Mouse (Mus musculus): ENCODE results near the gene Spata13. TPM values are rescaled to one million over a fixed set of nuclear protein-coding genes. Genes with fewer than 3 reads are reported as not detected.

Spata13 gene
- polyA plus RNA-seq, 1 experiment from 2014 or later = 18.1 TPM

DNA sequence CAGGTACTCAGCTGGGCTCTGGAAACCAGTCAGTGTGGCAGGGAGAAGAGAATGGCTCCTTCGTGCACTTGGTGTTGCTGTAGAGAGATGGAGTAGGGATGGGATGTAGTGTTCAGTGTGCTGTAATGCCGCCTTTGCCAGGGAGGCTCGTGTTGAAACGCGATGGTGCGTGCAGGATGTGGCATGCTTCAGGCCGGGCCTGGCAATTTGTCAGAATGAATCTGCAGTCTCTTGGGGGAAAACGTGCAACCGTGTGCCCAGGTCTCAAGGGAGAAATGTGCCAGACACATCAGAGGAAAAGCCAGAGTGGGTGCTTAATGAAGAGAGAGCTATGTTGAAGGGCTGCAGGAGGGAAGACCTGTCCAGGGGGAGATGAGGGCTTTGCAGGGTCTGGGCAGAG is 171.2 kb downstream of the Spata13 start:
- Histone ChIP-seq H3K4me1 (peaks cover 9% of the 10 kb centered on the region; the same call in 1 of the 2 replicates), H3K9ac (no peak overlapping the region), H3K9me3 (no peaks in the 10 kb centered on the region), H3K4me2 (no peak overlapping the region), H3K4me3 (no peak overlapping the region), H3K27me3 (no peaks in the 10 kb centered on the region), H3K27ac (no peak overlapping the region), H3K36me3 (peaks cover 19% of the 10 kb centered on the region)
- no peak for ATAC-seq (ENCODE audit: borderline replicate concordance, extremely low read depth, low FRiP score, low TSS enrichment)
- WGBS = 83% methylated on average over 9 of the region's 9 CpGs

DNA sequence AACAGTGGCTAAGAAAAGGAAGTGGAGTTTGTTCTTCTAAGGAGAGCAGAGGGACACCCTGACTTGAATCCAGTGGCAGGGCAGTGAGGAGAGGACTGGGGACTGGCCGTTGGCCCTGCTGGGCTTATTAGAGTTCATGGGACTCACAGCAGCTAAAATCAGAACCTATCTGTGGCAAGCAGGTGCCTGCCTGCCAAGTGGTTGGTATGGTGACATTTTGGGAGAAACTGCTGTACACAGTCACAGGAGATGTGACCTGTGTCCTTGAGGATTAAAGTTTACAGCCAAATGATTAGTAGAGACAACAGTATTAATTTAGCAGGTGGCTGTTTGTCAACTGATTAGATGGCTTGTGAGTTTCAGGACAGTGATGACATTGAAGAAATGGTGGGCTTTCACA is 172.1 kb downstream of the Spata13 start:
- H3K4me2 ChIP-seq = no peak overlapping the region
- H3K4me1 ChIP-seq = 0 out of 2 replicates have a peak, but pooled peaks cover 9% of the 10 kb centered on the region
- no peak for ATAC-seq (ENCODE audit: borderline replicate concordance, extremely low read depth, low FRiP score, low TSS enrichment)
- H3K9me3 ChIP-seq = no peaks in the 10 kb centered on the region
- no peaks in the 10 kb centered on the region for H3K27me3 ChIP-seq
- H3K36me3 ChIP-seq = peaks cover 17% of the 10 kb centered on the region; the same call in 1 of the 2 replicates
- H3K9ac ChIP-seq = no peak overlapping the region
- WGBS = 94% methylated on average over 1 of the region's 1 CpGs
- no peak overlapping the region for H3K4me3 ChIP-seq
- H3K27ac ChIP-seq = no peak overlapping the region

DNA sequence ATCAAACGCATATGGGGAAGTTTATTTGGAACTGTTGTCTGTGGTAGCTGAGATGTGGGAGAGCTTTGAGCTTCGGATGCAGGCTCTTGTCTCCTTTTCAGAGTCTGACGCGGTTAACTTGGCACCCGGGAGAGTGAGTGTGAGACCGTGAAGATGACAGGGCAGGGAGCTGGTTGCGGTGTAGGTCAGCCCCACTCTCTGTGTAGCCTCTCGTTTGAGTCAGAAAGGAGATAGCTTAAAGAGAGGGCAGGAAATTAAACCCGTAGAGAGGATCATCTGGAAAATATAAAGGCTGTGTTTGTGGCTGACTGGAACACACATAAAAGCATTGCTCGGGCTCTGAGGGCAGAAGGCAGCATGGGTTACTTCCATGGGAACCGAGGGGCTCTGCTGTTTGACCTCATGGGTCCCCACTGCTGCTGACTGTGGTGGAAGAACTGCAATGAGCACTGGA is 173.1 kb downstream of the Spata13 start:
- Histone ChIP-seq H3K27me3 (no peaks in the 10 kb centered on the region), H3K4me2 (no peak overlapping the region), H3K36me3 (peaks cover 15% of the 10 kb centered on the region; the same call in 1 of the 2 replicates), H3K4me1 (0 out of 2 replicates have a peak, but pooled peaks cover 9% of the 10 kb centered on the region), H3K9ac (no peak overlapping the region), H3K4me3 (no peak overlapping the region), H3K27ac (peak overlapping the region; percentile 26; the same call in 1 of the 2 replicates), H3K9me3 (no peaks in the 10 kb centered on the region)
- no peak for ATAC-seq (ENCODE audit: borderline replicate concordance, extremely low read depth, low FRiP score, low TSS enrichment)
- whole genome bisulfite sequencing = 30% methylated on average over 11 of the region's 11 CpGs

DNA sequence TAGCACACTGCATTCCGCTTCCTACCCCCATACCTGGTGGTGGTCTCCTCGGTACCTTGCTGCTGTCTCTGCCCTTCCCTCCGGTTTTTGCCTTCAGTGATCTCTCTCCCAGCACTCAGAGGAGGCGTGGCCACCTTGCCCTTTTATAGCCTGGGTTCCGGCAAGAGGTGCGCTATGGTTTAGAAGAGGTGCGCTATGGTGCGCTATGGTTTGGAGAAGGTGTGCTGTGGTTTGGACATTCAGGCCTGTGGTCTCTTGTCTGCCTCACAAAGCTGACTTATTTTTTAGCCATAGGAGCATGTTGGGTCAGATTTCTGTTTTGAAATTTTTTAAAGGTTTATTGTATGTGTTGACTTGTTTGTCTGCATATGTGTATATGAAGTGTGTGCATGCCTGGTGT is 176.1 kb downstream of the Spata13 start:
- Histone ChIP-seq H3K4me2 (no peak overlapping the region), H3K9me3 (no peaks in the 10 kb centered on the region), H3K4me1 (0 out of 2 replicates have a peak, but pooled peaks cover 11% of the 10 kb centered on the region), H3K4me3 (no peak overlapping the region), H3K27me3 (no peaks in the 10 kb centered on the region), H3K27ac (no peak overlapping the region), H3K9ac (no peak overlapping the region), H3K36me3 (peaks cover 10% of the 10 kb centered on the region; the same call in 1 of the 2 replicates)
- no peak for ATAC-seq (ENCODE audit: borderline replicate concordance, extremely low read depth, low FRiP score, low TSS enrichment)
- WGBS = 89% methylated on average over 8 of the region's 8 CpGs

DNA sequence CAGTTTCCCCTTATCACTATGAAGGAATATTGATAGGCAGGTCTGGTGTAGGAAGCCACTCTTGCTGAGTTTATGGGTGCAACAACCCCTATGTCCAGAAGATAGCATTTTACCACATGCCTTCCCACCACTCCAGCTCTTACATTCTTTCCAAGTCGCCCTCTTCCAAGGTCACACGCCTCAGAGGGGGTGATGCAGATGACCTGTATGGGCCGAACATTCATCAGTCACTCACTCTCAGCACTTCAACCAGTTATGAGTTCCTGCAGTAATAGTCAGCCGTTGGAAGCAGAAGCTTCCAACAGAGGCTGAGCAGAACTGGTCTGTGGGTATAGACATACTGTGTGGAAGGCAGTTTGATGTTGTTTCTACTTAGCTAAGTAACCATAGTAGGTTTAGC is 177.7 kb downstream of the Spata13 start:
- WGBS = 81% methylated on average over 4 of the region's 4 CpGs
- Histone ChIP-seq H3K36me3 (peaks cover 10% of the 10 kb centered on the region; the same call in 1 of the 2 replicates), H3K9me3 (no peaks in the 10 kb centered on the region), H3K27me3 (no peaks in the 10 kb centered on the region), H3K9ac (no peak overlapping the region), H3K4me3 (no peak overlapping the region), H3K4me2 (no peak overlapping the region), H3K27ac (no peak overlapping the region), H3K4me1 (0 out of 2 replicates have a peak, but pooled peaks cover 11% of the 10 kb centered on the region)
- ATAC-seq (ENCODE audit: borderline replicate concordance, extremely low read depth, low FRiP score, low TSS enrichment) = no peak

Other genes with a start within 250 kb of the Spata13 start
- gene C1qtnf9, start 134.1 kb downstream of the Spata13 start, polyA plus RNA-seq (2015; fragmentation: Nextera tagmentation; extraction: Ambion mirVana) = 0.52 and 1.1 TPM in 2 replicates
- 23.6 and 25.4 TPM in 2 replicates for gene Mipep, start 150.6 kb downstream of the Spata13 start, polyA plus RNA-seq (2015; fragmentation: Nextera tagmentation; extraction: Ambion mirVana)

All from lung, embryonic 15.5 days (tissue).